Mouse (Mus musculus) embryonic facial prominence, embryonic 12.5 days (tissue): Measurements from ENCODE around the gene Cacna1a. TPM values are rescaled to one million over a fixed set of nuclear protein-coding genes. Genes with fewer than 3 reads are reported as not detected.

Experiments used
- ATAC-seq: fragments of 200-750 bp; cut with Nextera tagmentation; 2 replicates; pipeline ENCODE4 v1.8.0; 2017; ENCODE audit not compliant: insufficient number of reproducible peaks, insufficient read depth, low FRiP score, low TSS enrichment
- H3K27ac ChIP-seq: fragments of 300-500 bp; sonication (generic); 2 replicates; pipeline ENCODE4 v1.5.1; 2016; ENCODE audit warnings: mild to moderate bottlenecking
- H3K27me3 ChIP-seq: fragments of 300-500 bp; sonication (generic); 2 replicates; pipeline ENCODE4 v1.6.1; 2016; ENCODE audit warnings: mild to moderate bottlenecking, moderate library complexity
- H3K36me3 ChIP-seq: fragments of 300-500 bp; sonication (generic); 2 replicates; pipeline ENCODE4 v1.6.1; 2016; ENCODE audit warnings: mild to moderate bottlenecking
- H3K4me1 ChIP-seq: fragments of 300-500 bp; sonication (generic); 2 replicates; pipeline ENCODE4 v1.6.1; 2016
- H3K4me2 ChIP-seq: fragments of 300-500 bp; sonication (generic); replicated peaks from 2 replicates; pipeline ENCODE4 v1.6.1; 2016; ENCODE audit warnings: mild to moderate bottlenecking, moderate library complexity
- H3K4me3 ChIP-seq: fragments of 300-500 bp; sonication (generic); 2 replicates; pipeline ENCODE4 v1.5.1; 2016; ENCODE audit warnings: mild to moderate bottlenecking
- H3K9ac ChIP-seq: fragments of 300-500 bp; sonication (generic); 2 replicates; pipeline ENCODE4 v1.6.1; 2016; ENCODE audit warnings: mild to moderate bottlenecking, moderate library complexity
- H3K9me3 ChIP-seq: fragments of 300-500 bp; sonication (generic); 2 replicates; pipeline ENCODE4 v1.6.1; 2016; ENCODE audit warnings: mild to moderate bottlenecking, moderate library complexity
- WGBS: fragments of 180-500 bp; shearing (Covaris S2); methylation state at CpG from one replicate; pipeline ENCODE4 v1.1.7; 2016; 5-methylcytosine and 5-hydroxymethylcytosine counted together
- polyA plus RNA-seq: library from polyadenylated mRNA; unstranded; fragments of >200 nt; fragmentation: Nextera tagmentation; extraction: Ambion mirVana; gene quantifications from 2 replicates; pipeline ENCODE4 v1.2.1, GENCODE M21; 2016

Gene Cacna1a
- polyA plus RNA-seq, 1 experiment from 2014 or later: 11.0 TPM

GRCm38 (mm10) chr8:84414918-84415317, 26.7 kb downstream of the Cacna1a start:
- ATAC-seq: no peak
- Histone ChIP-seq H3K9ac (peak overlapping the region; percentile 49; the same call in 1 of the 2 replicates), H3K4me1 (0 out of 2 replicates have a peak, but pooled peaks cover 5% of the 10 kb centered on the region), H3K36me3 (no peaks in the 10 kb centered on the region), H3K27ac (no peak overlapping the region), H3K4me3 (peak overlapping the region; percentile 57), H3K4me2 (peak overlapping the region; percentile 98), H3K9me3 (peaks cover 3% of the 10 kb centered on the region; the same call in 1 of the 2 replicates), H3K27me3 (peaks cover 67% of the 10 kb centered on the region)
- WGBS: under 1% methylated on average over 20 of the region's 20 CpGs

DNA sequence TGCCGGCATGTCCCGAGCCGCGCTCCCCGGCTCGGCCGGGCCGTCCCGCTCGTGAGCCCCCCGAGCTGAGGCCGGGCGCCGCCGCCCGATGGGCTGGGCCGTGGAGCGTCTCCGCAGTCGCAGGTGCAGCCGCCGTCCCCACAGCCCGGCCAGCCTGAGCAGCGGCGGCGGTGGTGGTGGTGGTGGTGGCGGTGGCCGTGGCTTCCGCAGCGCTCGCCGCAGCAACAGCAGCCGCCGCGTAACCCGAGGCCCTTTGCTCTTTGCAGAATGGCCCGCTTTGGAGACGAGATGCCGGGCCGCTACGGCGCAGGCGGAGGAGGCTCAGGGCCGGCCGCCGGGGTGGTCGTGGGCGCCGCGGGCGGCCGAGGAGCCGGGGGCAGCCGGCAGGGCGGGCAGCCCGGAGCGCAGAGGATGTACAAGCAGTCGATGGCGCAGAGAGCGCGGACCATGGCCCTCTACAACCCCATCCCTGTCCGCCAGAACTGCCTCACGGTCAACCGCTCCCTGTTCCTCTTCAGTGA, 27.2 kb downstream of the Cacna1a start:
- H3K9me3 ChIP-seq: peaks cover 3% of the 10 kb centered on the region; the same call in 1 of the 2 replicates
- H3K27me3 ChIP-seq: peaks cover 67% of the 10 kb centered on the region
- WGBS: under 1% methylated on average over 59 of the region's 64 CpGs
- H3K4me3 ChIP-seq: peak overlapping the region; percentile 57
- peak overlapping the region; percentile 98 for H3K4me2 ChIP-seq
- ATAC-seq: no peak
- H3K4me1 ChIP-seq: 0 out of 2 replicates have a peak, but pooled peaks cover 5% of the 10 kb centered on the region
- no peak overlapping the region for H3K27ac ChIP-seq
- H3K9ac ChIP-seq: peak overlapping the region; percentile 44
- H3K36me3 ChIP-seq: no peaks in the 10 kb centered on the region

DNA sequence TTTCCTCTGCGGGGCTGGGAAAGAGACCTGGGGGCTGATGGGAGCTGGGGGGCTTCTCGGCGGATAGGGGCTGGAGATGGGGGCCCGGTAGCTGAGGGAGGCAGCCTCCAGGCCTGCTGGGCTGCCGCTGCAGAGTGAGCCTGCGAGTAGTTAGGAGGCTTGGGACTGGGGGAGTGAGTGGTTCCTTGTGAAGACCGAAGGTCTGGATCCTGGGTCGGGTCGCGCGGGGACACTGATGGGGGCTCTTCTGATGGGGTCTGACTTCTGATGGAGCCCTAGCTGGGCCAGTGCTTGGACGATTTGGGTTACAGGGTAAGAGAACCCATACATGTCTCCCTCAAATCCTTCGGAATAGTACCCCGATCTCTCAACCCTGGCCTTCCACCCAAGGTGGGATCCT, 27.8 kb downstream of the Cacna1a start:
- Histone ChIP-seq H3K4me3 (peak overlapping the region; percentile 57), H3K4me1 (0 out of 2 replicates have a peak, but pooled peaks cover 5% of the 10 kb centered on the region), H3K27ac (no peak overlapping the region), H3K9me3 (peaks cover 3% of the 10 kb centered on the region; the same call in 1 of the 2 replicates), H3K9ac (peak overlapping the region; percentile 44; the same call in 1 of the 2 replicates), H3K36me3 (no peaks in the 10 kb centered on the region), H3K27me3 (peaks cover 67% of the 10 kb centered on the region), H3K4me2 (peak overlapping the region; percentile 98)
- WGBS: 14% methylated on average over 14 of the region's 14 CpGs
- no peak for ATAC-seq

- no peak overlapping the region for H3K4me3 ChIP-seq
- WGBS: 72% methylated on average over 6 of the region's 6 CpGs
- ATAC-seq: no peak
- peaks cover 63% of the 10 kb centered on the region for H3K27me3 ChIP-seq
- H3K36me3 ChIP-seq: no peaks in the 10 kb centered on the region
- H3K4me1 ChIP-seq: 0 out of 2 replicates have a peak, but pooled peaks cover 5% of the 10 kb centered on the region
- H3K9me3 ChIP-seq: peaks cover 3% of the 10 kb centered on the region; the same call in 1 of the 2 replicates
- peak overlapping the region; percentile 7; the same call in 1 of the 2 replicates for H3K4me2 ChIP-seq
- H3K27ac ChIP-seq: no peak overlapping the region
- H3K9ac ChIP-seq: no peak overlapping the region
Measured at GRCm38 (mm10) chr8:84416915-84417314, 28.7 kb downstream of the Cacna1a start.

DNA sequence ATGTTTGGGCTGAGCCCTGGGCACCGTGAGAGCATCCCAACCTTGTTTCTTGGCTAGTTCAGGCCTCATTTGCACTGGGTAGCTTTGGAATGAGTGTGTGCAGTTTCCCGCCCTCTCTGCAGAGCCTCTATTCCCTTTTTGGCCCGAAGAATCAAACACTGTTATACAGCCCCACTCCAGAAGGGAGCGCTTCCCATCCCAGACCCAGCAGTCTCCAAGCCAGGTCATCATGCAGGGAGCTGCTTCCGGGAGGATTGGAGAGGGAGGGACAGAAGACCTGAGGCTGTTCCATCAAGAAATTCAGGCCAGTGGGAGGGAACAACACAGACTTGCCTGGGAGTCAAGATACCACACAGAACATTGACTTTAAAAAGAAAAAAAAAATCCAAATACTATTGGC, 29.6 kb downstream of the Cacna1a start:
- Histone ChIP-seq H3K4me2 (no peak overlapping the region), H3K9ac (no peak overlapping the region), H3K27me3 (peaks cover 57% of the 10 kb centered on the region), H3K27ac (no peak overlapping the region), H3K4me3 (no peak overlapping the region), H3K9me3 (peaks cover 3% of the 10 kb centered on the region; the same call in 1 of the 2 replicates), H3K4me1 (0 out of 2 replicates have a peak, but pooled peaks cover 5% of the 10 kb centered on the region), H3K36me3 (no peaks in the 10 kb centered on the region)
- WGBS: 43% methylated on average over 5 of the region's 5 CpGs
- no peak for ATAC-seq

DNA sequence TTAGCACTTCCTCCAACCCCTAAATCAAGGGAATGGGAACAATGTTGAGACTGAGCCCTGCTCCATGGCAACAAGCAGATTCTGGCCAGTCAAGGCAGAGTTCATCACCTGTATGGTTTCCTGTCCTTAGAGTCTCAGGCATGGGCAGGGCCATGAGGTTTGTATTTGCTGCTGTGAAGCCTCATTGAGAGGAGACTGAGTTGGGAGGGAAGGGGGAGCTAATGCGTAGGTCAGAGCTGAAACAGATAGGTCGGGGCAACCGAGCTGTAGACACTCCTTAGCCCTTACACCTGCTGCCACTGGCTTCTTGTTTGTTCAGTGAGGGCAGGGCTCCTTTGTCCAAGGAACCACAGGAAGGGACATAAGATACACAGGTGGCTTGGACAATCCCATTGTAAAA, 36.2 kb downstream of the Cacna1a start:
- Histone ChIP-seq H3K9me3 (no peaks in the 10 kb centered on the region), H3K4me3 (no peak overlapping the region), H3K27ac (no peak overlapping the region), H3K9ac (no peak overlapping the region), H3K4me1 (no peaks in the 10 kb centered on the region), H3K36me3 (no peaks in the 10 kb centered on the region), H3K4me2 (no peak overlapping the region), H3K27me3 (no peaks in the 10 kb centered on the region)
- ATAC-seq: no peak
- WGBS: 72% methylated on average over 3 of the region's 3 CpGs

DNA sequence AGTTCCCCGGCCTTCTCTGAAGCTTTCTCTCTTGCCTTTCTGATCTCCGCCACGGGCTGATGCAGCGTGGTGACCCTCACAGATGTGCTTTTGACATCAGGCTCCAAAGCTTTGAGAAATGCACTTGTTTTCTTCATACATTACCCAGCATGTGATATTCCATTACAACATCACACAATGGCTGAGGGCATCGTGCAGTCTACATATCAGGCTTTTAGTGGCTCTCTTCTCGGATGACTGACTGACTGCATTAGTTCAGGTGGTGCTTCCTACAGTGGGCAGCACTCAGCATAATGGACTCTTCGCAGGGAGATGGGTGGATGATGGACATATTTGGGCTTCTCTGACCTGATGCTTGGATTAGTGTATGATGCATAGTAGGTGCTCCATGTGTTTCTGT, 37.8 kb downstream of the Cacna1a start:
- Histone ChIP-seq H3K9me3 (no peaks in the 10 kb centered on the region), H3K9ac (no peak overlapping the region), H3K4me2 (no peak overlapping the region), H3K4me1 (no peaks in the 10 kb centered on the region), H3K27ac (no peak overlapping the region), H3K4me3 (no peak overlapping the region), H3K27me3 (no peaks in the 10 kb centered on the region), H3K36me3 (no peaks in the 10 kb centered on the region)
- no peak for ATAC-seq
- 86% methylated on average over 7 of the region's 7 CpGs for WGBS

GRCm38 (mm10) chr8:84426582-84426981, 38.3 kb downstream of the Cacna1a start:
- H3K4me2 ChIP-seq: no peak overlapping the region
- H3K4me1 ChIP-seq: no peaks in the 10 kb centered on the region
- ATAC-seq: no peak
- H3K9me3 ChIP-seq: no peaks in the 10 kb centered on the region
- no peaks in the 10 kb centered on the region for H3K36me3 ChIP-seq
- no peak overlapping the region for H3K9ac ChIP-seq
- H3K4me3 ChIP-seq: no peak overlapping the region
- 83% methylated on average over 8 of the region's 8 CpGs for WGBS
- H3K27ac ChIP-seq: no peak overlapping the region
- no peaks in the 10 kb centered on the region for H3K27me3 ChIP-seq

DNA sequence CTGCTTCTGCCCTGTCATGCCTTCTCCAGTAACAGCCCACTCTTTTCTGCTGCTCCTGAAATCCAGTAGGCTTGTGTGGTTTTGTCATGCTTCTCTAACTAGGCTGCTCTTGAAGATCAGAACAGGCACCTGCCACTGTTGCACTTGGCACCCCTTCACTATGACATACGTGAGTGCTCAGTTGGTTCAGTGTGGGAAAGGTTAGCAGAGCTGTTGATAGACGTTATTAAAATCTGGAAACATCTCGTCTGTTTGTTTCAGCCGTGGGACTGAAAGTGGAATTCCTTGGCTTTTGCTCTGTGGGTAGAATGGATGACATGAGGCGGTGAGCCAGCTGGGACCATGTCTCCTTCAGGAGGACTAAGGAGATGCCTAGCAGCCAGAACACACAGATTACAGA, 39.8 kb downstream of the Cacna1a start:
- Histone ChIP-seq H3K27me3 (no peaks in the 10 kb centered on the region), H3K36me3 (no peaks in the 10 kb centered on the region), H3K9ac (no peak overlapping the region), H3K4me3 (no peak overlapping the region), H3K9me3 (no peaks in the 10 kb centered on the region), H3K4me2 (no peak overlapping the region), H3K27ac (no peak overlapping the region), H3K4me1 (no peaks in the 10 kb centered on the region)
- ATAC-seq: no peak
- 74% methylated on average over 5 of the region's 5 CpGs for whole genome bisulfite sequencing

DNA sequence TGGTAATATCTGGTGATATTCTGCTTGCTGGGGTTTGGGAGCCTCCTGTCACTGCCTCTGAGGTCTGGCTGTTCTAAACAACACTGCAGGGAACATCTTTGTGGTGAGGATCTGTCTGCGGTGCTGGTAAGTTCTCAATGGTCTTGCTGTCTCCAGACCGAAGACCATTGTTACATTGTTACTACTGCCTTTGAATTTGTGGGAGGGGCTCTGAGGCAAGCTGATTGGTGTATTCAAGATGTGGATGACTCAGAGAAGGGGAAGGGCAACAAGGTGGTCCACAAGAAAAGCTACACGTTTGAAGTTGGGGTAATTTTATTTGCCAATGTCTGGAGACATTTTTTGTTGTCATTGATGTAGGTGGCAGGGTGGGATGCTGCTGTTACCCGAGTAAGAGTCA, 40.8 kb downstream of the Cacna1a start:
- ATAC-seq: no peak
- no peak overlapping the region for H3K4me2 ChIP-seq
- H3K4me1 ChIP-seq: no peaks in the 10 kb centered on the region
- 22% methylated on average over 4 of the region's 4 CpGs for WGBS
- H3K9ac ChIP-seq: no peak overlapping the region
- no peak overlapping the region for H3K27ac ChIP-seq
- no peaks in the 10 kb centered on the region for H3K9me3 ChIP-seq
- no peaks in the 10 kb centered on the region for H3K36me3 ChIP-seq
- no peaks in the 10 kb centered on the region for H3K27me3 ChIP-seq
- no peak overlapping the region for H3K4me3 ChIP-seq

GRCm38 (mm10) chr8:84429492-84429891, 41.3 kb downstream of the Cacna1a start:
- Histone ChIP-seq H3K27ac (no peak overlapping the region), H3K9ac (no peak overlapping the region), H3K4me1 (no peaks in the 10 kb centered on the region), H3K9me3 (no peaks in the 10 kb centered on the region), H3K36me3 (no peaks in the 10 kb centered on the region), H3K4me2 (no peak overlapping the region), H3K4me3 (no peak overlapping the region), H3K27me3 (no peaks in the 10 kb centered on the region)
- ATAC-seq: no peak
- WGBS: 28% methylated on average over 5 of the region's 5 CpGs

GRCm38 (mm10) chr8:84435370-84435769, 47.1 kb downstream of the Cacna1a start:
- WGBS: 75% methylated on average over 10 of the region's 10 CpGs
- Histone ChIP-seq H3K27me3 (no peaks in the 10 kb centered on the region), H3K4me1 (no peaks in the 10 kb centered on the region), H3K4me3 (no peak overlapping the region), H3K27ac (no peak overlapping the region), H3K36me3 (no peaks in the 10 kb centered on the region), H3K9ac (no peak overlapping the region), H3K4me2 (no peak overlapping the region), H3K9me3 (no peaks in the 10 kb centered on the region)
- ATAC-seq: no peak
